Mouse (Mus musculus) cerebellum, adult 2 months (tissue): ENCODE results near the gene Mtrf1l.

ENCODE experiments used
- CTCF ChIP-seq: fragments of 200-500 bp; IDR thresholded peaks from 2 replicates; pipeline ENCODE4 v1.5.1; 2011; ENCODE audit warnings: low read depth, mild to moderate bottlenecking, control low read depth, low read length, moderate library complexity, borderline replicate concordance; ENCODE audit not compliant: insufficient read depth
- POLR2A ChIP-seq: fragments of 200-500 bp; IDR thresholded peaks from 2 replicates; pipeline ENCODE4 v1.6.1; 2011; ENCODE audit warnings: low read length, control low read depth, borderline replicate concordance; ENCODE audit not compliant: insufficient read depth

DNA sequence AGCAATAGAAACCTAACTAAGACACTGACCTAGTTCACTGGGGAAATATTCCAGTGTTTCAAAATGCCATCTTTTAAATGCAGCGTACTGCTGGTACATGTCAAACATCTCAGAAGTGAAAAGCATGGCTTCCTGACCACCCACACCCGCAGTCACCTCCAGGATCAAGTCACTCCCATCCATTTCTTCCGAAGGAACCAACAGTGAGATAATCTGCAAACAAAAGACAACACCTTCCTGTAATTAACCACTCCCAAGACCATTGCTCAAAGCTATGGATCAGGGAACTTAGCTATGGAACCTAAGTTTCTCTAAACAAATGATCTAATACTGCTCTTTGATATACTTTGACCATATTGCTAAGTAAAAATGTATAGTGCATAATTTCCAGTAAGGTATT lies 4.9 kb downstream of the Mtrf1l start:
- TF ChIP-seq CTCF (no peak), POLR2A (no peak)
